Mouse (Mus musculus): ENCODE measurements around the gene Fxyd6.

The Fxyd6 gene

GRCm38 (mm10) chr9:45412700-45413477 is 42.9 kb downstream of the Fxyd6 start:
- DNase-seq = peak in 1 of 2 experiments; percentile 44

DNA sequence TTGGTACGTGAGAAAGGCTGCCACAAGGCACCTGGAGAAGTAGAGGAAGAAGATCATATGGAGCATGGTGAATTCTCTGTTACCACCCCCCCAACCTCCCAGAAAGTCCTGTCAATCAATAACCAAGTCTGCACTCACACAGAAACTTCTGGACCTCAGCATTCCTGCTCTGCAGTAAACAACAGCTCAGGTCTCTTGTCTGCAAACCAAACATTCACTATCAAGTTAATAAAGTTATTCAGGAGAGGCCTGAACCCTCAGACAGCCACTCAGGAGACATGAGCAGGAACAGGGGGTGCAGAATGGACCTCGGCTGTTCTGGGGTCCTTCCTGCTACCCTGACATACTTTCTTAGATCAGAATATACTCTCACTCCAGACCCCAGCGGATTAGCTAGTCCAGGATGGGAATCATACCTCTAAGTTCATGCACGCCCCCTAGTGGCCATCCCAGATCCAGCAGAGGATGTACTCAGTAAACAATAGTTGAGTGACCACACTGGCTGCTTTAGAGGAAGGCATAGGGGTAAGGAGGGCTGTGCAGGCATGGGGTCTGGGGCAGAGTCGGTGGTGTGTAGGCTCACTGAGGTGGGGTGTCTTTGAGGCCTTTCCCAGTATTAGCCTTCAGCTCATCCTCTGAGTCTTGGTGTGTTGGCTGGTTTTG is 43.6 kb downstream of the Fxyd6 start:
- DNase-seq = peak; percentile 82 to 89

GRCm38 (mm10) chr9:45415912-45416311 is 45.9 kb downstream of the Fxyd6 start:
- peak in 1 of 2 experiments; percentile 66 for DNase-seq

DNA sequence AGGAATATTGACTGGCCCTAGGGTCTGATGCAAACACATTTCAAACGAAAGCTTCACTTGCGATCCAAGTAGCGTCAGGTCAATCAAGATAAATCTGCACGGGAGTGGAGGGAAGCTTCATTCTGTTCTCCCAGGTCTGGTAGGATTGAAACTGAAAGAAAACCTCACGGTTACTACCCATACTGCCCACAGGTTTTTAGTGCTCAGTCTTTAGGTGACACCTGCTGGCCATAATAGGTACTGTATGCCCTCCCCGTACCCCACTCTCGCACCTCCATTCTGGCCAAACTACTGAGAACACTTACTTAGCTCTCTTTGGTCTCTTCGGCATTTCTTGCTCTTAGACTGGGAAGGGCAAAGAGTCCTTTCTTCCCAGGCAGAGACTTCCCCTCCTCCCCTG is 47.3 kb downstream of the Fxyd6 start:
- DNase-seq = peak; percentile 58 to 73

DNA sequence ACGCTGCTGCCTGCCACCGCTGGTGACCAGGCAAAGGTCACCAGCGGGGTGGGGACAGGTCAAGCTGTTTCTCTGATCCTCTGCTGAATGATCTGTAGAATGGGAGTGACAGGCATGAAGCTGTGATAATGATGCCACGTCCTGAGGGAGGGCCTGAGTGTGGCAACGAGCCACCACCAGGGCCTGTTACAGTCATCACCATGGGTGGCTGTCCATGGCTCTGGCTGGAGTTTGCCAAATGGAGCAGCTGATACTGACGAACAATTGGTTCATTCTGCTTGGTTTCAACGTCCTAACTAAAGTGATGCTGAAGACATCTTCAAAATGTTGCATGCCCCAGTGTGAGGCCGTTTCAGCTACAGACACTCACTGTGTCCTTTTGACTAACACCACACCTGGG is 48.3 kb downstream of the Fxyd6 start:
- DNase-seq = no peak

- no peak for DNase-seq
Measured at GRCm38 (mm10) chr9:45421209-45421608, 51.2 kb downstream of the Fxyd6 start.

DNA sequence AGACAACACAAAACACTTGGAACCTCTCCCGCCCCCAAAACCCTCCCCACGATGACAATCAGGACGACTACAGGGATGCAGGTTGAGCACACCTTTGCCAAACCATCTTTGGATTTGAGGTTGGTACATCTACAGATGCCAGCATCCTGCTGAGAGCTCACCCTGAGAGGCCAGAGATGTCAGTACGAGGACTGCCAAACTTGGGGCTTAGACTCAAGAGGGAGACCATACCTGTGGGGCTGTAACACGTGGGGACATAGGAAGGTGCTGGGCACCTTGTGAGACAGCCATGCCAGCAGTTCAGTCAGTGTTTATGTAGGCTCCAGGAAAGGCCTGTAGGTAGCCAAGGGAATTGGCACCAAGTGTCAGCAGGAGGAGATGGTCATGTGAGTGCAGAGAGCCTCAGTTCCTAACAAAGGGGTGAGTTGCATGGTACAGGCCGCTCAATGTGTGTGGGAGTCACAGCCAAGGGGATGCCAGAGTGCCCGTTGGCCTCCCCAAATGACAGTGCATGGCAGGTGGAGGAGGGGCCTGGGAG is 52.8 kb downstream of the Fxyd6 start:
- DNase-seq = no peak

- no peak for DNase-seq
Measured at GRCm38 (mm10) chr9:45426456-45426855, 56.5 kb downstream of the Fxyd6 start, which contains the start of gene Dscaml1. Gene Dscaml1, plus strand, starts transcription at chr9:45426628.

- DNase-seq = no peak
Measured at GRCm38 (mm10) chr9:45429392-45429791, 59.4 kb downstream of the Fxyd6 start.

DNA sequence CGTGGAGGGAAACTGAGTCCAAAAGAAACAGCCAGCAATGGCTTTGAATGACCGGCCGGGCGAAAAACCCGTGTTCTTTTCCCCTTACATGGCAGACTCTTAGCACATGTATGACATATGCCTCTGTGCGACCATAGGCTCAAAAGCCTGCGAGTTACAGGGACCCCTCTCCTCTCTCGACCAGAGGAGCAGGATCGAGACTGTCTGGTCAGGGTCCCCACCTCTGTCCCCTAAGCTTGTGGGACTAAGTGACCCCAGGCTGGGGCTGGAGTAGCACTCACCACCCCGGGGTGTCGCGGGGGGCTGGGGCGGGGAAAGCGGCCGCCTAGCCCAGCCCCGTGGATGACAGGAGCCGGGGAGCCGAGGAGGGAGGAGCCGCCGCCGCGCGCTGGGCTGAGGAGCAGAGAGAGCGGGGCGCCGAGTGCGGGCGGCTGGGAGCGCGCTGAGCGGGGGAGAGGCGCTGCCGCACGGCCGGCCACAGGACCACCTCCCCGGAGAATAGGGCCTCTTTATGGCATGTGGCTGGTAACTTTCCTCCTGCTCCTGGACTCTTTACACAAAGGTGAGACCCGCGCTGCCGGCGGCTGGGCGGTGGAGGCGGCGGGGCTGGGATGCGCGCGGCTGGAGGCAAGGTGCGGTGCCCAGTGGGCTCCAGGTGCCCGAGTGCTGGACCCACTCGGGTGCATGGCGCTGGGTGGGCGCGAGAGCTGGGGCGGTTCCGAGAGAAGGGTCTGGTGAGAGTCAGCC is 60.1 kb downstream of the Fxyd6 start:
- DNase-seq = no peak

DNA sequence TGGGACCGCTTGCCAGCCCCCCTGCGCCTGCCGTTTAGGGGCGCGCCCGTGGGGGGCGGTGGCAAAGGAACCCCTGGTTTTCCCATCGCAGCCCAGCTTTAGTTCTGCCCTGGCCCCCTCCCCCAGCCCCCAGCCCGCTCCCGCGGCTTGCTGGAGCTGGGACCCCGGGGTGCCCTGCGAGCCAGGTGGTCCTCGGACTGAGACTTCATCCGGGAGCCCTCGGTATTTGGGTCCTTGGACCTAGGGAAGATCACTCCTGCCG is 60.6 kb downstream of the Fxyd6 start:
- no peak for DNase-seq

DNA sequence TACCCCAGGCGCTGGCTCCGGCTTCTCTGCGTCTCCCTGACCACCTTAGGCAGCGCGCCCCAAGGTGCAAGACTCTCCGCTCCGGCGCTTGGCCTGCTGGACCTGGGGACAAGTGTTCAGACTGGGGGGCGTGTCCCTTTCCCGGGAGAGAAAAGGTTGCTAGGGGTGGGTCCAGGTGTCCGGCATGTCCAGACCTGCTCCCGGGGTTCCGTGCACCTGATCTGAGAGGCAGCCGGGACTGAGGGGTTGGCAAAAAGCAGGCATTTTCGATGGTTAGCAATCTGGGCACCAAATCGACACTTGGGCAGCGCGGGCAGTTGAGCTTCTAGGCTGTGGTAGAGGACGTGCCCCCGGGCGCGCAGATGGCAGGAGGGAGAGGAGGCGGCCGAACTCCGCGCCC is 61.2 kb downstream of the Fxyd6 start:
- DNase-seq = peak; percentile 11 to 32

GRCm38 (mm10) chr9:45432639-45433038 is 62.7 kb downstream of the Fxyd6 start:
- no peak for DNase-seq

- DNase-seq = no peak
Measured at GRCm38 (mm10) chr9:45433119-45433518, 63.1 kb downstream of the Fxyd6 start.

- DNase-seq = no peak
Measured at GRCm38 (mm10) chr9:45434171-45434570, 64.2 kb downstream of the Fxyd6 start.

DNA sequence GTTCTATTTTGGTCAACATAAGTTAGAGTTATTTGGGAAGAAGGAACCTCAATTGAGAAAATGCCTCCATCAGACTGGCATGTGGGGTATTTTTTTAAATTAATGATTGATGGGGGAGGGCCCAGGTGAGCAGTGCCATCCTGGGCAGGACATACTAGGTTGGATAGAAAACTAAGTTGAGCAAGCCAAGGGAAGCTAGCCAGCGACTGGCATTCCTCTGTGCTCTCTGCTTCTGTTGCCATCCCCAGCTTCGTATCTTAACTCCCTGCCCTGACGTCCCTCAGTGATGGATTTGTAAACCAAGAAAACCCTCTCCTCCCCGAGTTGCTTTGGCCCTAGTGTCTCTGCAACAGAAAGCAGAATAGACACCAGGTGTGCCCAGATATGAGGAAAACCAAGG is 69.0 kb downstream of the Fxyd6 start:
- DNase-seq = no peak

- no peak for DNase-seq
Measured at GRCm38 (mm10) chr9:45440083-45440784, 70.2 kb downstream of the Fxyd6 start.

- DNase-seq = no peak
Measured at GRCm38 (mm10) chr9:45444251-45444798, 74.3 kb downstream of the Fxyd6 start.

Measured in kidney, adult 8-10 months (tissue).